ENCODE assay signal across 8 mouse cellular contexts in genomic region chr7:25281734-25282601, GRCm38 (mm10). TPM values are rescaled to one million over a fixed set of nuclear protein-coding genes. Genes with fewer than 3 reads are reported as not detected.
DNase-seq lines count a peak whose midpoint lies in the region; ATAC-seq and TF ChIP-seq lines count a peak whose summit lies in the region.

No protein-coding gene starts in this region.

- no peaks in the 10 kb centered on the region for H3K9me3 ChIP-seq in forebrain, embryonic 13.5 days (replicated peaks)
- H3K9me3 ChIP-seq in liver, postnatal 0 days (ENCODE audit: low read length): no peaks in the 10 kb centered on the region
- H3K9me3 ChIP-seq in neural tube, embryonic 13.5 days: no peaks in the 10 kb centered on the region

- intact Hi-C loops in heart, postnatal 10 days (cut with DNase I): loop anchor here (2.0 to 5.0 kb wide), 3 partner anchors 15 to 95 kb away; partner anchors contain the start of genes Megf8 and Pafah1b3

- DNase-seq in ES-CJ7 (ENCODE audit: low read depth, low spot score): peak; percentile 95
- peak; percentile 98 for DNase-seq in heart, postnatal 10 days
- DNase-seq in layer of hippocampus, adult 11-12 months (ENCODE audit: low spot score): peak; percentile 97
- peak; percentile 99 for DNase-seq in liver, postnatal 0 days
- peak; percentile 94 for DNase-seq in telencephalon, adult 2 months (ENCODE audit: low read depth, low spot score)

- peak; percentile 41; the same call in 1 of the 2 replicates for ATAC-seq in cerebellum, adult (ENCODE audit: insufficient number of reproducible peaks, low FRiP score, low TSS enrichment)
- ATAC-seq in forebrain, embryonic 13.5 days: peak; percentile 71
- ATAC-seq in liver, postnatal 0 days: peak; percentile 86
- ATAC-seq in neural tube, embryonic 13.5 days (ENCODE audit: low read depth): peak; percentile 65

- H3K9ac ChIP-seq in forebrain, embryonic 13.5 days: peak overlapping the region; percentile 89
- peak overlapping the region; percentile 88 for H3K9ac ChIP-seq in liver, postnatal 0 days (replicated peaks)
- H3K9ac ChIP-seq in neural tube, embryonic 13.5 days: peak overlapping the region; percentile 89

- H3K27ac ChIP-seq in forebrain, embryonic 13.5 days: peak overlapping the region; percentile 100
- peak overlapping the region; percentile 96 for H3K27ac ChIP-seq in liver, postnatal 0 days (ENCODE audit: low read depth)
- H3K27ac ChIP-seq in neural tube, embryonic 13.5 days (replicated peaks): peak overlapping the region; percentile 100

- peaks cover 23% of the 10 kb centered on the region for H3K36me3 ChIP-seq in forebrain, embryonic 13.5 days (ENCODE audit: poor library complexity, severe bottlenecking)
- H3K36me3 ChIP-seq in liver, postnatal 0 days (replicated peaks; ENCODE audit: insufficient read depth, low read length): peaks cover 23% of the 10 kb centered on the region
- H3K36me3 ChIP-seq in neural tube, embryonic 13.5 days: peaks cover 24% of the 10 kb centered on the region

- H3K4me1 ChIP-seq in forebrain, embryonic 13.5 days: peaks cover 64% of the 10 kb centered on the region
- H3K4me1 ChIP-seq in liver, postnatal 0 days (ENCODE audit: insufficient read depth): peaks cover 55% of the 10 kb centered on the region
- H3K4me1 ChIP-seq in neural tube, embryonic 13.5 days (replicated peaks): peaks cover 70% of the 10 kb centered on the region

- H3K4me2 ChIP-seq in forebrain, embryonic 13.5 days: peak overlapping the region; percentile 81
- peak overlapping the region; percentile 99 for H3K4me2 ChIP-seq in liver, postnatal 0 days (ENCODE audit: low read depth, low read length)
- H3K4me2 ChIP-seq in neural tube, embryonic 13.5 days: peak overlapping the region; percentile 81

- H3K27me3 ChIP-seq in forebrain, embryonic 13.5 days: no peaks in the 10 kb centered on the region
- H3K27me3 ChIP-seq in liver, postnatal 0 days (ENCODE audit: insufficient read depth, low read length): no peaks in the 10 kb centered on the region
- no peaks in the 10 kb centered on the region for H3K27me3 ChIP-seq in neural tube, embryonic 13.5 days

- peak overlapping the region; percentile 76 for H3K4me3 ChIP-seq in forebrain, embryonic 13.5 days
- H3K4me3 ChIP-seq in liver, postnatal 0 days (ENCODE audit: low read depth, low read length): peak overlapping the region; percentile 78
- peak overlapping the region; percentile 85 for H3K4me3 ChIP-seq in neural tube, embryonic 13.5 days

- TF ChIP-seq EP300 in liver, postnatal 0 days (IDR thresholded peaks at IDR 0.05; ENCODE audit: low read depth): no peak

- no peak for TF ChIP-seq CTCF in liver, postnatal 0 days (IDR thresholded peaks at IDR 0.05; ENCODE audit: low read depth)

- 0% methylated on average over 50 of the region's 108 CpGs for WGBS in forebrain, embryonic 13.5 days
- under 1% methylated on average over 52 of the region's 108 CpGs for WGBS in liver, postnatal 0 days (ENCODE audit: insufficient replicate concordance)
- 1% methylated on average over 70 of the region's 108 CpGs for WGBS in neural tube, embryonic 13.5 days

RNA-seq across cellular contexts. Expression of gene Cic, which starts 14.5 kb away (rescaled TPM):
- 45.9 and 47.0 TPM in 2 replicates for polyA plus RNA-seq in forebrain, embryonic 13.5 days (2015; fragmentation: Nextera tagmentation; extraction: Ambion mirVana)
- total RNA-seq in heart, postnatal 10 days (2021): 10 to 100 TPM; 88.4 to 90.5 TPM
- 8.9 and 9.7 TPM in 2 replicates for polyA plus RNA-seq in liver, postnatal 0 days (2015; fragmentation: Nextera tagmentation; extraction: Ambion mirVana)
- 40.2 and 43.4 TPM in 2 replicates for polyA plus RNA-seq in neural tube, embryonic 13.5 days (2015; fragmentation: Nextera tagmentation; extraction: Ambion mirVana)

RNA-seq across cellular contexts. Expression of gene Pafah1b3, which starts 15.8 kb away (rescaled TPM):
- 513 and 525 TPM in 2 replicates for polyA plus RNA-seq in forebrain, embryonic 13.5 days (2015; fragmentation: Nextera tagmentation; extraction: Ambion mirVana)
- 10 to 100 TPM; 12.8 to 16.0 TPM for total RNA-seq in heart, postnatal 10 days (2021)
- polyA plus RNA-seq in liver, postnatal 0 days (2015; fragmentation: Nextera tagmentation; extraction: Ambion mirVana): 23.4 and 25.4 TPM in 2 replicates
- 525 and 535 TPM in 2 replicates for polyA plus RNA-seq in neural tube, embryonic 13.5 days (2015; fragmentation: Nextera tagmentation; extraction: Ambion mirVana)

RNA-seq across cellular contexts. Expression of gene Prr19, which starts 19.2 kb away (rescaled TPM):
- 0.93 and 1.6 TPM in 2 replicates for polyA plus RNA-seq in forebrain, embryonic 13.5 days (2015; fragmentation: Nextera tagmentation; extraction: Ambion mirVana)
- total RNA-seq in heart, postnatal 10 days (2021): not detected
- polyA plus RNA-seq in liver, postnatal 0 days (2015; fragmentation: Nextera tagmentation; extraction: Ambion mirVana): not detected in 2 replicates
- polyA plus RNA-seq in neural tube, embryonic 13.5 days (2015; fragmentation: Nextera tagmentation; extraction: Ambion mirVana): 2.1 and 2.9 TPM in 2 replicates

RNA-seq across cellular contexts. Expression of gene Tmem145, which starts 23.9 kb away (rescaled TPM):
- 14.1 and 16.4 TPM in 2 replicates for polyA plus RNA-seq in forebrain, embryonic 13.5 days (2015; fragmentation: Nextera tagmentation; extraction: Ambion mirVana)
- not detected for total RNA-seq in heart, postnatal 10 days (2021)
- polyA plus RNA-seq in liver, postnatal 0 days (2015; fragmentation: Nextera tagmentation; extraction: Ambion mirVana): not detected in 2 replicates
- 51.7 and 52.2 TPM in 2 replicates for polyA plus RNA-seq in neural tube, embryonic 13.5 days (2015; fragmentation: Nextera tagmentation; extraction: Ambion mirVana)

RNA-seq across cellular contexts. Expression of gene Erf, which starts 31.4 kb away (rescaled TPM):
- 5.5 and 5.8 TPM in 2 replicates for polyA plus RNA-seq in forebrain, embryonic 13.5 days (2015; fragmentation: Nextera tagmentation; extraction: Ambion mirVana)
- total RNA-seq in heart, postnatal 10 days (2021): 10 to 100 TPM; 38.6 to 42.2 TPM
- polyA plus RNA-seq in liver, postnatal 0 days (2015; fragmentation: Nextera tagmentation; extraction: Ambion mirVana): 4.6 and 5.2 TPM in 2 replicates
- polyA plus RNA-seq in neural tube, embryonic 13.5 days (2015; fragmentation: Nextera tagmentation; extraction: Ambion mirVana): 4.9 and 8.0 TPM in 2 replicates

Comparison
In these comparisons a context has a peak if more than half of its experiments do, and no peak if none do; other contexts are left out.
1. Peak in every context shown above with its lines: DNase-seq, ATAC-seq, H3K4me3 ChIP-seq and H3K27ac ChIP-seq.
2. RNA of gene Pafah1b3, which starts 15.8 kb away (polyA plus RNA-seq): 525 to 535 TPM in neural tube, embryonic 13.5 days and 513 to 525 TPM in forebrain, embryonic 13.5 days; 23.4 to 25.4 TPM in liver, postnatal 0 days; every median in the first group is over 10 times any median in the second.